Mouse (Mus musculus) bone marrow, adult 2 months (tissue): ENCODE data around the gene Atp5c1. TPM values are rescaled to one million over a fixed set of nuclear protein-coding genes. Genes with fewer than 3 reads are reported as not detected.

ENCODE experiments used
- H3K27ac ChIP-seq: fragments of 200-500 bp; 2 replicates; pipeline ENCODE4 v1.5.1; 2012; ENCODE audit warnings: low read depth, mild to moderate bottlenecking, control low read depth, inconsistent platforms, low read length; ENCODE audit not compliant: control insufficient read depth, poor library complexity, insufficient read depth
- H3K4me1 ChIP-seq: fragments of 200-500 bp; 2 replicates; pipeline ENCODE4 v1.6.1; 2011; ENCODE audit warnings: low read length; ENCODE audit not compliant: control insufficient read depth, insufficient read depth
- H3K4me3 ChIP-seq: fragments of 200-500 bp; replicated peaks from 2 replicates; pipeline ENCODE3; 2011; ENCODE audit warnings: mild to moderate bottlenecking, low read depth, low read length, control low read depth; ENCODE audit not compliant: control insufficient read depth
- CTCF ChIP-seq: fragments of 200-500 bp; IDR thresholded peaks from 2 replicates; pipeline ENCODE4 v1.5.1; 2011; ENCODE audit warnings: low read length, control low read depth; ENCODE audit not compliant: control insufficient read depth, insufficient read depth
- POLR2A ChIP-seq: fragments of 200-500 bp; IDR thresholded peaks from 2 replicates; pipeline ENCODE4 v1.6.1; 2011; ENCODE audit warnings: low read depth, mild to moderate bottlenecking, control low read depth, low read length, borderline replicate concordance; ENCODE audit not compliant: control insufficient read depth
- WGBS: fragments of 180-500 bp; shearing (Covaris S2); methylation state at CpG from one replicate; pipeline ENCODE4 v1.1.7; 2018; 5-methylcytosine and 5-hydroxymethylcytosine counted together
- polyA plus RNA-seq: library from polyadenylated mRNA; stranded (reverse); fragments of >200 nt; gene quantifications from 2 replicates; pipeline ENCODE4 v1.2.4, GENCODE M21; 2011; ENCODE audit warnings: low replicate concordance; ENCODE audit not compliant: missing spikeins, insufficient read depth, insufficient read length

Gene Atp5c1
- polyA plus RNA-seq, 1 experiment, result 128 TPM

GRCm38 (mm10) chr2:10074470-10074869 is 5.8 kb downstream of the Atp5c1 start:
- Histone ChIP-seq H3K4me3 (no peak overlapping the region), H3K27ac (no peak overlapping the region), H3K4me1 (no peaks in the 10 kb centered on the region; the same call in 1 of the 2 replicates)
- WGBS, result 80% methylated on average over 7 of the region's 7 CpGs
- TF ChIP-seq POLR2A (no peak), CTCF (no peak)

- Histone ChIP-seq H3K27ac (no peak overlapping the region), H3K4me1 (no peaks in the 10 kb centered on the region), H3K4me3 (no peak overlapping the region)
- TF ChIP-seq POLR2A (no peak), CTCF (no peak)
- 62% methylated on average over 7 of the region's 7 CpGs for WGBS
These were observed 8.6 kb downstream of the Atp5c1 start for GRCm38 (mm10) chr2:10071751-10072150.

GRCm38 (mm10) chr2:10058836-10059235 is 21.5 kb downstream of the Atp5c1 start:
- TF ChIP-seq CTCF (no peak), POLR2A (no peak)
- 79% methylated on average over 5 of the region's 5 CpGs for WGBS
- Histone ChIP-seq H3K4me3 (no peak overlapping the region), H3K27ac (no peak overlapping the region), H3K4me1 (no peaks in the 10 kb centered on the region)

- WGBS, result 93% methylated on average over 1 of the region's 1 CpGs
These were observed 28.3 kb downstream of the Atp5c1 start for GRCm38 (mm10) chr2:10051996-10052395.

GRCm38 (mm10) chr2:10050878-10051277 is 29.4 kb downstream of the Atp5c1 start:
- Histone ChIP-seq H3K27ac (no peak overlapping the region), H3K4me1 (no peaks in the 10 kb centered on the region; the same call in 1 of the 2 replicates), H3K4me3 (no peak overlapping the region)
- 91% methylated on average over 3 of the region's 3 CpGs for WGBS
- no peak for TF ChIP-seq POLR2A
- no peak for TF ChIP-seq CTCF

More at GRCm38 (mm10) chr2:10051996-10052395, 28.3 kb downstream of the Atp5c1 start:
- Histone ChIP-seq H3K4me3 (no peak overlapping the region), H3K4me1 (no peaks in the 10 kb centered on the region; the same call in 1 of the 2 replicates), H3K27ac (no peak overlapping the region)
- TF ChIP-seq POLR2A (no peak), CTCF (no peak)

- TF ChIP-seq CTCF (no peak), POLR2A (no peak)
- H3K27ac ChIP-seq, result no peak overlapping the region
- WGBS, result 8% methylated on average over 10 of the region's 10 CpGs
These were observed 30.9 kb downstream of the Atp5c1 start for GRCm38 (mm10) chr2:10049456-10049855.

GRCm38 (mm10) chr2:10048461-10048860 is 31.8 kb downstream of the Atp5c1 start, which contains the start of gene Taf3:
Gene Taf3, minus strand, starts transcription at chr2:10048596.
- 0% methylated on average over 36 of the region's 36 CpGs for WGBS
- no peak for TF ChIP-seq CTCF
- TF ChIP-seq POLR2A, result peak; percentile 65; the same call in 1 of the 2 replicates
- Histone ChIP-seq H3K4me1 (no peaks in the 10 kb centered on the region; the same call in 1 of the 2 replicates), H3K27ac (peak within 1 kb of the TSS; percentile 34; the same call in 1 of the 2 replicates), H3K4me3 (peak within 1 kb of the TSS; percentile 96)

More at GRCm38 (mm10) chr2:10049456-10049855, 30.9 kb downstream of the Atp5c1 start:
- no peaks in the 10 kb centered on the region; the same call in 1 of the 2 replicates for H3K4me1 ChIP-seq
- peak overlapping the region; percentile 45 for H3K4me3 ChIP-seq

- H3K4me3 ChIP-seq, result peak overlapping the region; percentile 96
- no peaks in the 10 kb centered on the region; the same call in 1 of the 2 replicates for H3K4me1 ChIP-seq
- under 1% methylated on average over 47 of the region's 47 CpGs for WGBS
These were observed 32.4 kb downstream of the Atp5c1 start for GRCm38 (mm10) chr2:10047758-10048436.

More at GRCm38 (mm10) chr2:10047758-10048436, 32.4 kb downstream of the Atp5c1 start:
- peak overlapping the region; percentile 34; the same call in 1 of the 2 replicates for H3K27ac ChIP-seq
- TF ChIP-seq CTCF, result no peak
- no peak for TF ChIP-seq POLR2A
